In the genomic region with DNA sequence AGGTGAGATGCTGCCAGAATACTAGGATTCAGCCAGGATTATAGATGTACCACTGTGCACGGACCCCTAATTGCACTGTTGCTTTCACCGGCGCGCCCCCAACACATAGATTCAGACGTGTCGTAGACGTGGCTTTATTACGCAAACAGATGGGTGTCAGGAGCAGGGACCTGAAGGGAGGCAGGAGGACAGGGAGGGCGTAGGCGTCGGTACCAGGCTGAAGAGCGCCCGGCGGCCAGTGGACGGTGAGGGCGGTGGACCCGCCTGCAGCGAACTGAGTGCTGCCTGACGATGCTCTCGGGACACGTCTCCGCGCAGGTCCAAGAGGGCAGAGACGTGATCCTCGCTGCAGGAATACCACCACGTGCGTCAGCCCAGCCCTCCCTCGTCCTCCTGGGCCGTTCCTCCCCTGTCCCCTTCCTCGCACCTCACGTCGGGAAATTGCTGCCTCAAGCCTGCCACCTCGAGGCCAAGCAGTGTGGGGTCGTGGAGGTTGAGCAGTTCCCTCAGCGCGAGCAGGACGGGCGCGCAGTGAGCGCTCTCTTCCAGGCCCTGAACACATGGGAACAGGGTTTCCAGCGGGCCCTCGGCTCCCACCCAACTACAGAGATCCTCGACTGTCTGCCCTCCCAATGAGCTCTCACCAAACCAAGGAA, we compare ENCODE assay signal across 7 mouse cellular contexts. TPM values are rescaled to one million over a fixed set of nuclear protein-coding genes. Genes with fewer than 3 reads are reported as not detected.
DNase-seq lines count a peak whose midpoint lies in the region; ATAC-seq and TF ChIP-seq lines count a peak whose summit lies in the region.

A gene (minus strand): TSS at position 60 of the 656 bp plus-strand sequence.

- in situ Hi-C loops in ES-E14 (cut with MboI; ENCODE audit: low sequenced_read_pairs in 2 of 2, unreplicated experiment in 2 of 2): no loop called here

- H3K36me3 ChIP-seq in ES-E14 (ENCODE audit: control insufficient read depth, insufficient read depth, low read length, poor library complexity, severe bottlenecking): no peaks in the 10 kb centered on the region; the same call in 1 of the 2 replicates
- H3K36me3 ChIP-seq in splenic B cell, adult 2 months (ENCODE audit: control insufficient read depth, insufficient read depth, low read length, poor library complexity, severe bottlenecking): no peaks in the 10 kb centered on the region

- H3K27ac ChIP-seq in ES-E14 (ENCODE audit: insufficient read depth, low read depth, low read length, poor library complexity, severe bottlenecking): peak within 1 kb of the TSS; percentile 38; the same call in 1 of the 2 replicates
- peak within 1 kb of the TSS; percentile 18; the same call in 1 of the 2 replicates for H3K27ac ChIP-seq in cortical plate, adult 2 months (ENCODE audit: insufficient read depth, low read length)

- peak within 1 kb of the TSS; percentile 81 for H3K9ac ChIP-seq in ES-E14 (ENCODE audit: insufficient read depth, low read depth, low read length, poor library complexity, severe bottlenecking)

- no peaks in the 10 kb centered on the region for H3K27me3 ChIP-seq in splenic B cell, adult 2 months (ENCODE audit: control insufficient read depth, insufficient read depth, low read length, poor library complexity, severe bottlenecking)

- peak; percentile 42; the same call in 1 of the 2 replicates for TF ChIP-seq CTCF in cortical plate, adult 2 months (IDR thresholded peaks at IDR 0.05; ENCODE audit: extremely low read depth, insufficient read depth, low read length)

- H3K4me1 ChIP-seq in ES-E14 (ENCODE audit: control insufficient read depth in 2 of 2, insufficient read depth in 2 of 2, low read length in 2 of 2, poor library complexity in 1 of 2): peaks cover 0 to 27% of the 10 kb centered on the region in 2 experiments; a peak in 2 of 4 replicates
- H3K4me1 ChIP-seq in cortical plate, adult 2 months (ENCODE audit: control insufficient read depth, insufficient read depth, low read length): peaks cover 2% of the 10 kb centered on the region; the same call in 1 of the 2 replicates

- no peaks in the 10 kb centered on the region for H3K9me3 ChIP-seq in ES-E14 (ENCODE audit: control insufficient read depth, insufficient read depth, low read depth, low read length)

- TF ChIP-seq POLR2A in cortical plate, adult 2 months (IDR thresholded peaks at IDR 0.05; ENCODE audit: extremely low read depth, insufficient read depth, low read length): no peak

- DNase-seq in CD4-positive helper T cell, adult 2 months (ENCODE audit: low read depth, low spot score): peak; percentile 72
- DNase-seq in ES-E14 (ENCODE audit: low read depth, low spot score): no peak
- DNase-seq in heart, postnatal 14 days: peak; percentile 37 to 54
- DNase-seq in left cerebral cortex, adult 8-10 months (ENCODE audit: low spot score in 2 of 2): peak in 1 of 2 experiments; percentile 59
- DNase-seq in splenic B cell, adult 2 months (ENCODE audit: low read depth, low spot score): peak; percentile 59

- ATAC-seq in megakaryocyte, adult 5-6 weeks (ENCODE audit: poor library complexity, severe bottlenecking): peak; percentile 30

- peak within 1 kb of the TSS; percentile 76 to 83 for H3K4me3 ChIP-seq in ES-E14 (ENCODE audit: insufficient read depth in 1 of 2, low read depth in 1 of 2, low read length in 2 of 2, poor library complexity in 1 of 2, severe bottlenecking in 1 of 2)
- H3K4me3 ChIP-seq in cortical plate, adult 2 months (ENCODE audit: insufficient read depth, low read length): peak within 1 kb of the TSS; percentile 43

- intact Hi-C loops in heart, postnatal 14 days (cut with DNase I): loop anchor here (2.0 to 5.0 kb wide), 3 partner anchors 38 to 635 kb away; no protein-coding TSS in a partner anchor

TF ChIP-seq in ES-E14, 5 proteins besides CTCF, POLR2A, EP300 and RAD21:
- no peak for TF ChIP-seq HCFC1 (IDR thresholded peaks at IDR 0.05; ENCODE audit: borderline replicate concordance, insufficient read depth, low read length)

RNA-seq across cellular contexts. Expression of the gene that starts here (rescaled TPM):
- 3.9 and 4.2 TPM in 2 replicates for total RNA-seq in ES-E14 (2012; rRNA removed)
- 24.3 and 26.3 TPM in 2 replicates for polyA plus RNA-seq in cortical plate, adult 2 months (2012; rRNA removed)
- total RNA-seq in heart, postnatal 14 days (2021): 1 to 10 TPM; 1.5 to 3.2 TPM
- total RNA-seq in left cerebral cortex, adult 8-10 months (2022): 10 to 100 TPM; 22.0 to 26.7 (median 24.2) TPM
- total RNA-seq in megakaryocyte, adult 5-6 weeks (2015): 0.14 and 1.1 TPM in 2 replicates
- 0.18 and 0.94 TPM in 2 replicates for total RNA-seq in megakaryocyte, adult 5-6 weeks (2017)
